Mouse (Mus musculus) CH12F3 (cell line): ENCODE results near the gene Cers3.

Experiments
- in situ Hi-C: fragments of 300-500 bp; cut with MboI; formaldehyde crosslinking; loops from 2 replicates; pipeline ENCODE4 v1.14.3; 2020; ENCODE audit warnings: low sequenced_read_pairs

Gene Cers3

DNA sequence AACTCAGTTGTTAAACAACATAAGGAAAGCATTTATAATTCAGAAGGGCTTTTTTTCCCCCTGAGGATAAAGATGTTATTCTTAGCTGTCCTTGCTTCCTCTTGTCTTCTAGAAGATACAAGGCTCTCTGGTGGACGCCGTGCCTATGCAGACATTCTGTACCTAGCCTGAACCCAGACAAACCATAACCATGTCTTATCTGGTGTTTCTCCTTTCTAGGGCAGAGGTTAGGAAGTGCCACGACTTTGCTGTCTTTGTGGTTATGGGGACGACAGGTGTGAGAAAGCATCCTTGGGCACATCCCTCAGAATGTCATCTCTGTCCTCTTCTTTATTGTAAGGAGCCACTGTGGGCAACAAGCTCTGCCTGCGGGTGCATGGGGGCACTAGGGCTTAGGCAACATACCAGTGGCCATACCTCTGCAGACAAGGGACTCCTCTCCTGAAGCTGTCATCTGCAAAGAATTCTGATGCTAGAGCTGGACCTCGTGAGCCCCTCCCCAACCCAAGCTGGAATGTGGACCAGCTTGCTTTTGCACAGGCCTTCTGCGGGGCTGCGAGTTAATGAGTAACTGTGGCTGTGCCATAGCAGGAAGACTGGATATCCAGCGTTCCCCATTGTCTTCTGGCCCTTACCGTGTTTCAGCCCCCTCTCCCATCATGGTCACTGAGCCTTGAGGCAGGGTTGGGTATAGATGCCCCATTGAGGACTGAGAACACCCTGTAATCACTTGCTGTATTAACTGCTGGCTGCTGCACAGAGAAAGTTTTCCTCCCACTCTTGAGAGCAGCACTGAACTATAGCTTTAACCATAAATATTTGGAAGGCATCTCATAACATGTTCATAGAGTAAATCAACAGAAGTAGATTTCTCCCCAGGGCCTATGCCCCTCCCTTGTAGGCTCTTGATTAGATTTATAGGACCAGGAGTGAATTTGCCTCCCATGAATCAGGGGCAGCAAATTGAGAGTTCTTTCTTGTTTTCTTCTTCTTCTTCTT is 36.9 kb downstream of the Cers3 start:
- in situ Hi-C loops: no loop called here

- in situ Hi-C loops: no loop called here
Observed at GRCm38 (mm10) chr7:66786476-66786875, 43.2 kb downstream of the Cers3 start.

- in situ Hi-C loops: no loop called here
Observed at GRCm38 (mm10) chr7:66787816-66788215, 44.5 kb downstream of the Cers3 start.

DNA sequence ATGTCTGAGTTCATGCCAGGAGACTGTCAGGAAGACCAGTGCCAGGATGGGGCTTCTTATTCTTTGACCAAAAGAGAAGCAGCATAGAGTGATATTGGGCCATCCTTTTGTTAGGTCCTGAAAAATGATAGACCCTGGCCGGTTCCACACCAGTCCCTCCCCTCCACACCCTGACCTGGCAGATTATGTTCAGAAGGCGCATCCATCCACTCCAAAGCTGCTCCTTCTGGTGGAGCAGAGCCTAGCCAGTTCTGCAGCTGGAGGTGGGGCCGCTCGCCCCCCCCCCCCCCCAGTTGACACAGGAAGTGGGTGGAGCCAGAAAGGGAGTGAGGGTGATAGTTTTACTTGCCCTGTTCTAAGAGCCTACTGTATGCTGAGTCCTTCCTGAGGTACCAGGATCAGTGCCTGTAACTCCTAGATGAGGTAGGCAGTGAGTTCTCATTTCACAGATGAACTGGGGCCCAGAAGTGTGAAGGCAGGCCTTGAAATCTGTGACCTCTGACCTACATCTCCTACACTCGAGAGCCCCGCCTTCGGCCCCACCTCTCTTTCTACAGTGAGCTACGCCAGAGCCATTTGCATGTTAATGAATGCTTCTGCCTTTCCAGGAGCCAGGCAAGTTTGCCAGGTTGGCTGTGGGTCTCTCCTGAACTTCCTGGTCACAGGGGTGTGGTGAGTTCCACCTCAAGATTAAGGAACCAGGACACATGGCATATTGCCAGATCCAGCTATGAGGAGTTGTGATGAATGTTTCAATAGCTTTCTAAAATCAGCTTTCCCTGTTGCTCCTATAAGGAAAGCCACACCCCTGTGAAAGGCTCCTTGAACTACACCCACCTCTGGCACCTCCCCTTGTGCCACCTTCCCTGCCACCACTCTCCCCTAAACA is 46.8 kb downstream of the Cers3 start:
- in situ Hi-C loops: no loop called here

DNA sequence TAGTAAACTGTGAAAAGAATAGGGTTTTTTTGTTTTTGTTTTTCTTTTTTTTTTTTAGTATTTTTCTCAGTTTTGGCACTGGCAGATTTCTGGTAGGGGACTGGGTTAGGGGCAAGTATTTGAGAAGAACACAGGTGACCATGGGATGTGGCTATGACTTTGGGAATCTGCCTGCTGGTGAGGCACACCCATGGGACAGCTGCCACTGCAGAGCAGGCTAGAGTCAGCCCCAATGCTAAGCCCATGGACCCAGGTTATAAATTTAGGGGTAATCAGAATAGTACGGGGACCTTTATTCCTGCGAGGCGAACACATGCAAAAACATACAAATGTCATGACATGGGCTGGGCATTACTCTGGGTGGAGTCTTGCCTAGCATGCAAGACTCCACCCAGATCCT is 47.7 kb downstream of the Cers3 start:
- in situ Hi-C loops: no loop called here

DNA sequence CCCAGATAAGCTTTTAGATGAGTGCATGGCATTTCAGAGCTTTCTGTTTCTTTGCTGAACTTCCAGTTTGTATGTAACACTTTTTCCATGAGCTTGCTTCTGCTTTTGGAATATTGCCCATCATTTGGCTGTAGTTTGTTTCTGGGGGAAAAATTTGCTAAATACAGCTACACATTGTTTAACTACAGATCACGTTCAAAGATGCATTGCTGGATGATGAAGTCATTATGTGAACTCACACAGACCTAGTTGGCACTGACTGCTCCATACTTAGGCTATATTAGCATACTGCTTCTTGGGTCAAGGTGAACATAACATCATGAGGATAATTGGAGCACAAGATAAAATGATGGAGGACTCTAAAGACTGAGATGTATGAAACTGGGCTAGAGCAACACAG is 53.6 kb downstream of the Cers3 start:
- in situ Hi-C loops: no loop called here

GRCm38 (mm10) chr7:66797345-66797744 is 54.0 kb downstream of the Cers3 start:
- in situ Hi-C loops: no loop called here

DNA sequence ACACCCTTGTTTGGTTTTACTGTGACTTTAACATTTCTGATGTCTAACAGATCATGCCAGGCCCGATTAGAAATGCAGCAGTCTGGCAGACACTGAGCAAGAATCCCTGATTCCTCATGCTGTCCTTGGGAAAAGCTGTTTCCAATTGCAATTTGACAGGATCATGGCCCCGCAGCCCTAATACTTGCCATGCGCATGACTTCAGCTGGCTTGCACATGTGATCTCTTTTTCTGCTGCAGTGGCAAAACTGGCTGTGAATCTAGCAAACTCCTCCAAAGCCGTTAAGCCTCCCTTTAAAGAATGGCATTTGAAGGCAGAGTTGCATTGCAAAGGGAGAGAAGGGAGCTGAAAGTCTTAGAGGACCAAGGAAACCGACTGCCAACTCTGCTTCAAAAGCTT is 55.5 kb downstream of the Cers3 start:
- in situ Hi-C loops: no loop called here

DNA sequence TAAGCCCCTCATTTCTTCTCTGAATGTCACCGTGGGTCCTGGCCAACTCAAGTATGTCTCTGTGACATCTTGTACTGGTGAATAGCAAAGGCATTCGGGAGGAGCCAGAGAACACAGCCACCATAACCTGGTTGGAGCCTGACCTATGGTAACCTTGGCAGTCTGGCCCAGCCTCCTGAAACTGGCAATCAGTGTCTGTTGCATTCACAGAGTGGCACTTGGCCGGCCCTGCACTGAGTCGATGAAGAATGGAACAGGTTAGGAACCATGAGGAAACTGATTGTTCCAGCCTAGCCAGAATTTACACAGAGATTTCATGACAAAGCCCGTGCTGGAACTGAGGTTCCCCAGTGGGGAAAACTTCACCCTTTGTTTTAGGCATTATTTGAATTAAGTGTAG is 57.5 kb downstream of the Cers3 start:
- in situ Hi-C loops: loop anchor here (25.0 kb wide), 1 partner anchor 837 kb away; the partner anchor contains the start of genes Lrrc28 and Ttc23

- in situ Hi-C loops: loop anchor here (25.0 kb wide), 1 partner anchor 836 kb away; the partner anchor contains the start of genes Lrrc28 and Ttc23
Observed at GRCm38 (mm10) chr7:66801785-66802184, 58.5 kb downstream of the Cers3 start.

DNA sequence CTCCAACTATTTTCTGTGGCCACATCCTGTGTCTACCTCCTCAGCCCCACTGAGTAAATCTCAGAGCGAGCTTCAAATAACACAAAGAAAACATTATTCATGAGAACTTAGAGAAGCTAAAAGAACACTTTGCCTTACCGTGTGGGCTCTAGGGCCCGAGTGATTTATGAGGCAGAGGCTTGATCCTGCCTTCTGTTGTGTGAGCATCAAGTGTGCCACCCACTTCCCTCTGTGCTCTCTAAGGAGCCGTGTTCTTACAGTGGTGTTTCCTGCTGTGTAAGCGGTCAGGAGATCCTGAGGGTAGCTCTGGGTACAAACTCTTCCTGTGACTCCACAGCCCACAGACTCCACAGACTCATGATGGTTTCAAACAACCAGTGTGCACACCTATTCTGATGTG is 60.5 kb downstream of the Cers3 start:
- in situ Hi-C loops: loop anchor here (25.0 kb wide), 1 partner anchor 834 kb away; the partner anchor contains the start of genes Lrrc28 and Ttc23

GRCm38 (mm10) chr7:66806801-66807200 is 63.5 kb downstream of the Cers3 start:
- in situ Hi-C loops: loop anchor here (25.0 kb wide), 1 partner anchor 830 kb away; the partner anchor contains the start of genes Lrrc28 and Ttc23

- in situ Hi-C loops: loop anchor here (25.0 kb wide), 1 partner anchor 827 kb away; the partner anchor contains the start of genes Lrrc28 and Ttc23
Observed at GRCm38 (mm10) chr7:66810436-66810835, 67.1 kb downstream of the Cers3 start.

- in situ Hi-C loops: loop anchor here (25.0 kb wide), 1 partner anchor 826 kb away; the partner anchor contains the start of genes Lrrc28 and Ttc23
Observed at GRCm38 (mm10) chr7:66811294-66811693, 68.0 kb downstream of the Cers3 start.

GRCm38 (mm10) chr7:66812289-66812688 is 69.0 kb downstream of the Cers3 start:
- in situ Hi-C loops: loop anchor here (25.0 kb wide), 1 partner anchor 825 kb away; the partner anchor contains the start of genes Lrrc28 and Ttc23

GRCm38 (mm10) chr7:66812737-66813136 is 69.4 kb downstream of the Cers3 start:
- in situ Hi-C loops: loop anchor here (25.0 kb wide), 1 partner anchor 825 kb away; the partner anchor contains the start of genes Lrrc28 and Ttc23

- in situ Hi-C loops: loop anchor here (25.0 kb wide), 1 partner anchor 824 kb away; the partner anchor contains the start of genes Lrrc28 and Ttc23
Observed at GRCm38 (mm10) chr7:66813172-66813571, 69.9 kb downstream of the Cers3 start.

DNA sequence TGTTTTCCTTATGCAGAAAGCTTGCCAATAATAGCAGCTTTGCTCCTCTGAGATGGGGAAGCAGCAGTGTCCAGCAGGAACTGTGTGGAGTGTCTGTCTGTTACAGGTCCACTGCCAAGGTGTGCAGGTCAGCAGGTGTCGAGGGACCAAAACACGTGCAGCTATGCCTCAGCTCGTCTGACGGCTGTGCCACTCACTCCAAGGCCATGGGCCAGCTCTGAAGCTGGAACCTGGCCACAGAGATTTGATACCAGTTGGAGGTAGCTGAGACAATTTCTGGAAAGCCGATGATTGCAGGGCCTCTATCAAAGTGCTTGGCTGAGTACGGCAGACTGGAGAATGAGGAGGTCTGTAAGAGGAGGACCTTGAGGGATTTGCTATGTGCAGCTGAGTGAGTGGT is 72.2 kb downstream of the Cers3 start:
- in situ Hi-C loops: loop anchor here (25.0 kb wide), 1 partner anchor 822 kb away; the partner anchor contains the start of genes Lrrc28 and Ttc23

- in situ Hi-C loops: loop anchor here (25.0 kb wide), 1 partner anchor 817 kb away; the partner anchor contains the start of genes Lrrc28 and Ttc23
Observed at GRCm38 (mm10) chr7:66820034-66820433, 76.7 kb downstream of the Cers3 start.

DNA sequence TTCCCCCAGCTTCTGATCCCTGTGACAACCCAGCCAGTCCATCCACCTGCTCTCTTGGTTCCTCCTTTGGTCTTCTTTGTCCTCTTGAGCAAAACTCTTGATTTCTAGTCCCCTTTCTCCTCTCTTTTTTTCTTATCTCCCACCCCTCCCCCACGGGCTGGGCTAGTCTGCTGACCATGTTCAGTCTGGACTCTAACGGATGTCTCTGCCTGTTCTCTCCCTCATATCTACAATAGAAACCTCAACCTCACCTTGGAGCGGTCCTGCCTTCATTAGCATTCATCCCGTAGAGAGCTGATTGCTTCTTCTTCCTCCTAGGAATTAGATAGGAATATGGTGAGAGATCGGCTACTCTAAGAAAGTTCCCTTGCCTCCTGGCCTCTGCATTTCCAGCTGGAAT is 87.5 kb downstream of the Cers3 start:
- in situ Hi-C loops: loop anchor here (10.0 kb wide), 1 partner anchor 374 kb away; no protein-coding TSS in a partner anchor
